Mouse (Mus musculus) lung, adult 2 months (tissue): ENCODE data around the gene Arhgef1.

Experiments
- CTCF ChIP-seq: fragments of 200-500 bp; IDR thresholded peaks from 2 replicates; pipeline ENCODE4 v1.5.1; 2011; ENCODE audit warnings: mild to moderate bottlenecking, low read length, control low read depth; ENCODE audit not compliant: insufficient read depth
- POLR2A ChIP-seq: fragments of 200-500 bp; IDR thresholded peaks from 2 replicates; pipeline ENCODE4 v1.6.1; 2011; ENCODE audit warnings: low read depth, mild to moderate bottlenecking, control low read depth, low read length, borderline replicate concordance; ENCODE audit errors: extremely low read depth

DNA sequence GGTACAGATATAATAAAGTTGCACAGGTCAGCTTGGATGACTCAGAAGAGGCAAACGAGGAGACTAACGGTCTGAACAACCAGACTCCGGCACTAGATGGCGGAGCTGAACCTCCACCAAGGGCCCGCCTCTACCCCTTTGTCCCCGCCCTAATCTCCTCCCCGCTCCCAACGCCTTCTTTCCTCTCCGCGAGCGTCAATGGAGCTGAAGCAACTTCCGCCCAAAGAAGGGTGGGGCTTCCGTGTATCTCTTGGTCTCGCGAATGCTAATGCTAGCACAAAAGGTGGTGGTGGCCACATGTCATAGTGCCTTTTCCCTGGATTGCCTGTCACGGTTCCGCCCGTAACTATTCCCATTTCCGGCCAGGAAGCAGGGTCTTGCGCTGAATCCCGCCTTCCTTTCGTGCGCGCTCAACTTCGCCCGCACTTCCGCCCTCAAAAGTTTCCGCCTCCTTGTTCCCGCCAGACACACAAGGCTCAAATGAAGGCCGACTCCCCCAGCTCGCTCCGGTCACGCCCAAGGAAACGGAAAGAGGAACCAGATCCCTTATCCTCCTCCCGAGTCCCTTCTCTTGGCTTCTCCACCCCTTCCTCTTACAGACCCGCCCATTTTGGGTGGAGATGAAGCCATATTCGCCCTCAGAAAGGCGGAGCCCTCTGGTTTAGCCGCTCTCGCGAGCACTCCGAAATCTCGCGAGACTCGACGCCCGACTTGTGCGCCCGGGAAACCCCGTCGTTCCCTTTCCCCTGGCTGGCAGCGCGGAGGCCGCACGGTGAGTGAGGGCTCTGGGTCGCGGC is 18.6 kb upstream of the Arhgef1 start, which contains the start of gene Rps19:
- TF ChIP-seq CTCF (peak; percentile 53), POLR2A (peak; percentile 94)
